Mouse (Mus musculus) hindbrain, embryonic 14.5 days (tissue): ENCODE results near the gene Myof. TPM values are rescaled to one million over a fixed set of nuclear protein-coding genes. Genes with fewer than 3 reads are reported as not detected.

Experiments
- ATAC-seq: fragments of 200-750 bp; cut with Nextera tagmentation; 2 replicates; pipeline ENCODE4 v1.8.0; 2017; ENCODE audit warnings: moderate number of reproducible peaks, mild to moderate bottlenecking, moderate TSS enrichment, moderate library complexity; ENCODE audit not compliant: low FRiP score
- DNase-seq: peaks from one replicate; pipeline ENCODE4 v3.0.0-alpha.2; 2015; ENCODE audit warnings: low spot score
- H3K27ac ChIP-seq: fragments of 300-500 bp; sonication (generic); 2 replicates; pipeline ENCODE4 v1.5.1; 2014; ENCODE audit warnings: mild to moderate bottlenecking, moderate library complexity
- H3K27me3 ChIP-seq: fragments of 300-500 bp; sonication (generic); 2 replicates; pipeline ENCODE4 v1.6.1; 2014; ENCODE audit warnings: mild to moderate bottlenecking, low read length, mixed read lengths; ENCODE audit not compliant: control insufficient read depth, insufficient read depth
- H3K36me3 ChIP-seq: fragments of 300-500 bp; sonication (generic); replicated peaks from 2 replicates; pipeline ENCODE4 v1.6.1; 2014; ENCODE audit not compliant: control insufficient read depth, insufficient read depth
- H3K4me1 ChIP-seq: fragments of 300-500 bp; sonication (generic); replicated peaks from 2 replicates; pipeline ENCODE4 v1.6.1; 2014; ENCODE audit warnings: antibody characterized with exemption, low read length, mixed read lengths; ENCODE audit not compliant: control insufficient read depth, insufficient read depth
- H3K4me2 ChIP-seq: fragments of 300-500 bp; sonication (generic); replicated peaks from 2 replicates; pipeline ENCODE4 v1.6.1; 2014; ENCODE audit warnings: mild to moderate bottlenecking, moderate library complexity
- H3K4me3 ChIP-seq: fragments of 300-500 bp; sonication (generic); replicated peaks from 2 replicates; pipeline ENCODE4 v1.5.1; 2014; ENCODE audit warnings: mild to moderate bottlenecking, low read length
- H3K9ac ChIP-seq: fragments of 300-500 bp; sonication (generic); 2 replicates; pipeline ENCODE4 v1.6.1; 2014
- H3K9me3 ChIP-seq: fragments of 300-500 bp; sonication (generic); 2 replicates; pipeline ENCODE4 v1.6.1; 2016; ENCODE audit warnings: low read length; ENCODE audit not compliant: control insufficient read depth
- WGBS: fragments of 180-500 bp; shearing (Covaris S2); extraction: QIAGEN DNeasy Blood & Tissue Kit; methylation state at CpG from one replicate; pipeline ENCODE4 v1.1.7; 2014; 5-methylcytosine and 5-hydroxymethylcytosine counted together
- polyA plus RNA-seq: library from polyadenylated mRNA; unstranded; fragments of >200 nt; fragmentation: Nextera tagmentation; extraction: Ambion mirVana; gene quantifications from 2 replicates; pipeline ENCODE4 v1.2.1, GENCODE M21; 2014

Gene Myof
- polyA plus RNA-seq, 1 experiment from 2014 or later: 3.2 TPM

DNA sequence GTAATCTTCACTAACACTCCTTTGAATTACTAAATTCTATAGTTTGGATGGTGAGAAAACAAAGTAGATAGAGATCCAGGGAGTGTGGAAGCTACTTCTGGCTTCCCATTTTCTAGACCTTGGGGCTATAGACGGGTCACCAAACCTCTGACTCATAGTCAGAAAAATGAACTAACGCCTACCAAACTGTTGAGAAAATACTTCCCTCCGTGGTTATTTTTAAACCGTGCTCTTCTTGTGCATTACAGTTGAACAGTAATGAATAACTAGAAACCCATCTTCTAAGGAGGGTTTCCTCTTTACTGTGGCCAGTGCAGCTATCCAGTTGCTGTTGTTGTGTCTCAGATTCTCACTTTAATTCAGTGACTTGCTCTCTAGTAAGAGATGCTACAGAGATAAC lies 20.7 kb downstream of the Myof start:
- no peak overlapping the region for H3K9ac ChIP-seq
- no peaks in the 10 kb centered on the region for H3K27me3 ChIP-seq
- ATAC-seq: no peak
- no peak overlapping the region for H3K4me2 ChIP-seq
- no peak overlapping the region for H3K4me3 ChIP-seq
- no peaks in the 10 kb centered on the region for H3K4me1 ChIP-seq
- WGBS: 83% methylated on average over 4 of the region's 4 CpGs
- H3K27ac ChIP-seq: no peak overlapping the region
- H3K36me3 ChIP-seq: no peaks in the 10 kb centered on the region
- no peak for DNase-seq
- no peaks in the 10 kb centered on the region for H3K9me3 ChIP-seq

DNA sequence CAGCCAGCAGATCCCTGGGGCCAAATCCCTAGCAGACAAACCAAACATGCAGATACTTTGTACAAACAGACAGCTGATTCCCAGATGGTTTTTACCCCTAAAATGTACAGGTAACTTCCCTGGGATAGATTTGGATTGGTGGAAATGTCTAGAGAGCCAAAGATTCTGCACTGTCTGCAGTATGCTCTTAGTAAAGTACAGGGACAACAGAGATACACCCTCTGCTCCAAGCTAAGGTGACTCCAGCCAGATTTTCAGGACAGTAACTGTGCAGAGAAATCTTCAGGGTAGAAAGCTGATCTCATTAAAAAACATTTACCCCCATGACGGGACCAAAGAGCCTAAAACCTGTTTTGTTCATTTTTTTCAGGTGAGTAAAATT lies 27.5 kb downstream of the Myof start:
- Histone ChIP-seq H3K27ac (no peak overlapping the region), H3K4me2 (no peak overlapping the region), H3K27me3 (no peaks in the 10 kb centered on the region), H3K4me3 (no peak overlapping the region), H3K36me3 (no peaks in the 10 kb centered on the region), H3K4me1 (no peaks in the 10 kb centered on the region), H3K9me3 (no peaks in the 10 kb centered on the region), H3K9ac (no peak overlapping the region)
- WGBS: 59% methylated on average over 1 of the region's 1 CpGs
- DNase-seq: no peak
- no peak for ATAC-seq

DNA sequence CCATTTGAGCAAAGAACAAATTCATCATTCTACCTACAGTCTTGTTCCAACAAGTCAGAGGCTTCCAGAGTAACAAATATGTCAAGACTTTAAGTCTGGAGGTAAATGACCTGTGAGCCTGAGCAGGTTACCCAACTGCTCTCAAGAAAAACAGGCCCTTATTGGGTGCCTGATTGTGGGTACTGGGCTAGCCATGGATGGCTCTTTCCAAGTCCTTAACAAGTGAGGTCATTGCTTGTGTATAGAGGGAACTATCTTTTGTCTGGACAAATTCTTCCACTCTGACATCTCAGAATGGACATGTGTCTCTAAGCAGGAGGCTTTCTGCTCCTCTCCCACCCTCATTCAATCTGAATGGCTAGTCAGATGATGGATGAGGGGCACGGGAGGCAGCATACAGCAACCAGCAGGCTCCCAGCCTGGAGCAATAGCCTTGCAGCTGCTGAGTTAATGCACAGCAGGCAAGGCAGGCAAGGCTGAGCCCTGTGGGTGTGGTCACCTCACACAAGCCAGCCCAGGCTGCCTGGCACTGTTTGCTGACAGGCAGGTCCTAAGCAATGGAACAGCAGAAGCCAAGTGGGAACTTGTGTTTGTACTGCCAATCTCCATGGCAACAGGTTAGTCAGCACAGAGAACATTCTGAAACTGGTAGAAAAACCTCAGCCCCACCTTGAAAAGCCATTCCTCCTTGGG lies 28.1 kb downstream of the Myof start:
- no peak overlapping the region for H3K9ac ChIP-seq
- H3K4me3 ChIP-seq: no peak overlapping the region
- H3K4me2 ChIP-seq: no peak overlapping the region
- 4% methylated on average over 1 of the region's 1 CpGs for WGBS
- peak; percentile 50 for DNase-seq
- H3K9me3 ChIP-seq: no peaks in the 10 kb centered on the region
- no peaks in the 10 kb centered on the region for H3K36me3 ChIP-seq
- H3K27me3 ChIP-seq: no peaks in the 10 kb centered on the region
- no peaks in the 10 kb centered on the region for H3K4me1 ChIP-seq
- no peak overlapping the region for H3K27ac ChIP-seq
- ATAC-seq: peak; percentile 83; the same call in 1 of the 2 replicates

DNA sequence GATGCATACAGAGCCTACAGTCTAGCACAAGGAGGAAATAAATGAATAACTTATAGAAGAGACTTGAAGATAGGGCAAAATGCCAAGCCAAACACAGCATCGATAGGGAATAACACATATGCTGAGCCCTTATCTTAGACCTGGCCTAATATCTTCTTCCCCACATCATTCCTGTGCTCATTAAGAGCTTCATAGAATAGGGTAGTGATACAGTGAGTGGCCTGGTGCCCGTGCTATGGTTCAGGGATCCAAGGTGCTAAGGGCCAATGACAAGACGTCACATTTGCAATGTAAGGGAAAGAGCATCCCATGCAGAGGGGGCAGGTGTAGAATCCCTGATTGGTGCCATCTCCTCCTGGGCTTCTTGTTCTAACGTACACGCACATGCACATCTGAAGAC lies 28.9 kb downstream of the Myof start:
- Histone ChIP-seq H3K9me3 (no peaks in the 10 kb centered on the region), H3K27me3 (no peaks in the 10 kb centered on the region), H3K4me1 (no peaks in the 10 kb centered on the region), H3K4me2 (no peak overlapping the region), H3K9ac (no peak overlapping the region), H3K4me3 (no peak overlapping the region), H3K27ac (no peak overlapping the region), H3K36me3 (no peaks in the 10 kb centered on the region)
- DNase-seq (no peak), ATAC-seq (no peak)
- 92% methylated on average over 5 of the region's 5 CpGs for WGBS

DNA sequence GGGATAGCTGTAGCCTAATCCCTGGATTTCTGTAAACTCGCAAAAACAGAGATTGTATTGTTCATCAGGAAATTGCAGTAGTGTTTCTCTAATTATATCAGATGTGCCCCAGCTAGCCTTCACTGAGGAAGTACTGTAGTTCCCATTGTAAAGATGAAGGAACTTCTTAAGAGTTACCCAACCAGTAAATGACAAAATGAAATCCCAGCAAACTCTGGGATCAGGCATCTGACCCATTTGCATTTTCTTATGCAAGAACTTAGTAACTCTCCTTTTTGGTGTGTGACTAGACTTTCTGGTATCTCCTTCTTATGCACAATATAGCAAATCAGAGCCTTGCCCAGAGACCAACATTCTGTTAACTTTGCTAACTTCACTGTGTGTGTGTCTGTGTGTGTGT lies 32.0 kb downstream of the Myof start:
- DNase-seq (no peak), ATAC-seq (no peak)
- Histone ChIP-seq H3K27me3 (no peaks in the 10 kb centered on the region), H3K36me3 (no peaks in the 10 kb centered on the region), H3K4me2 (no peak overlapping the region), H3K9me3 (no peaks in the 10 kb centered on the region), H3K4me1 (no peaks in the 10 kb centered on the region), H3K9ac (no peak overlapping the region), H3K4me3 (no peak overlapping the region), H3K27ac (no peak overlapping the region)
- 85% methylated on average over 1 of the region's 1 CpGs for WGBS

DNA sequence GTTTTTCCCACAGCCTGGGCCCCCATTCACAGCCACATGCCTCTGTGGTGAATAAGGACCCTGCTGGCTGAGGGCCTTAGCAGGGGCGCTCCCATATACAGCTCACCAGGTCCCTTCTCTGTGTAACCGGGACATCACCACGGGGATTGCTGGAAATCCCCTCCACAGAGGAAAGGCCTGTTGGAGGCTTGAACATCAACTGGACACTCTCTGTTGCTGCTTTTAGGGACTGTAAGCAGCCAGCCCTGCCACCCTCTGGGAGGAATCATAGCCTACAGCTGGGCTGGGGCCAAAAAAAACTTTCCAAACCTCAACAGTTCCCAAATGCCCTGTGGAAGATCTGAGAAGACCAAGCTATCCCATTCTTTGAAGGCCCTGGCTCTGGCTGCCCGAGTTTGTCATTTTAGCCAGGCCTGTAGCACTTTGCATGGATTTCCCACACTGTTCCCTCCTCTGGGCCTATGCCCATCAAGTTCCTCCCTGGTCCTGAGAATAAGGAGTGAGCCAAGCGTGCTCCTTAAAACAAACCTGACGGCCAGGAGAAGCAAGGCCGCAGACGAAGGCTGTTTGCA lies 38.5 kb downstream of the Myof start:
- Histone ChIP-seq H3K4me3 (no peak overlapping the region), H3K4me1 (no peaks in the 10 kb centered on the region; the same call in 1 of the 2 replicates), H3K36me3 (no peaks in the 10 kb centered on the region), H3K9me3 (no peaks in the 10 kb centered on the region), H3K9ac (no peak overlapping the region), H3K4me2 (no peak overlapping the region), H3K27ac (no peak overlapping the region), H3K27me3 (no peaks in the 10 kb centered on the region)
- no peak for ATAC-seq
- WGBS: 84% methylated on average over 8 of the region's 8 CpGs
- DNase-seq: no peak

DNA sequence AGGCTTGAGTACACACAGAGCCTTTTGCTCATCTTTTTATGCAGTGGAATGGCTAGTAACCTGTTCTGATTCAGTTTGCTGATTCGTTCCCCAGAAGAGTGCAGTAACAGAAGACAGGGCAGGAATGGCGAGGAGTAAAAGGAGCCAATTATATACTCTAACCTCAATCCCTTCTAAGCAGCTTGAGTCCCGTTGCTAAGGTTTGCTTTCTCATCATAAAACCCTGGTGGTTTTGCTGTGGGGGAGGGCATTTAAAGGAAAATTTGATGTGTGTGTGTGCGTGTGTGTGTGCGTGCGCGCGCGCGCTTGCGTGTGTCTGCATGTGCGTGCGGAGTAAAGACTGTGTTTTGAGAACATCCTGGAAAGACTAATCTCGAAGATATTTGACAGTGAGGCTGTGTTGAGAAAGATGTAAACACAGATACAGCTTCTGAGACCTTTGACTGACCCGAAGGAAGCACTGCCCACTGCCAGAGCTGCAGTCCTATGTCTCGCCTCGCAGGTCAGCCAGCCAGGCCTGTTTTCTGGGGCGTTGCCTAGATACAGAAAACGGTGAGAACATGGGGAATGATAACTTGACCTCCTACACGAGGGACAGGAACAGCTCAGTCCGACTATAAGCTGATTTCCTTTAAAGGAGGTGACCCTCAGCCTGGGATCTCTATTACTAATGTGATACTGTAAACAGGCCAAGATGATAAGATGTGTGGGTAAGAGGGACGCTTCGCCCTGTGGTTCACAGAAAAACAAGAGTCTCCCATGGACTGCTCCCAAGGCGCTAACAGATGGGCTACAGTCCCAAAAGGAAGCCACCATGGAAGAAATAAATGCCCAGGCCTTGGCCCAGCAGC lies 39.5 kb downstream of the Myof start:
- ATAC-seq: no peak
- Histone ChIP-seq H3K27me3 (no peaks in the 10 kb centered on the region), H3K9me3 (no peaks in the 10 kb centered on the region), H3K27ac (no peak overlapping the region), H3K4me3 (no peak overlapping the region), H3K9ac (no peak overlapping the region), H3K4me1 (no peaks in the 10 kb centered on the region; the same call in 1 of the 2 replicates), H3K4me2 (no peak overlapping the region), H3K36me3 (no peaks in the 10 kb centered on the region)
- WGBS: 80% methylated on average over 24 of the region's 24 CpGs
- no peak for DNase-seq

DNA sequence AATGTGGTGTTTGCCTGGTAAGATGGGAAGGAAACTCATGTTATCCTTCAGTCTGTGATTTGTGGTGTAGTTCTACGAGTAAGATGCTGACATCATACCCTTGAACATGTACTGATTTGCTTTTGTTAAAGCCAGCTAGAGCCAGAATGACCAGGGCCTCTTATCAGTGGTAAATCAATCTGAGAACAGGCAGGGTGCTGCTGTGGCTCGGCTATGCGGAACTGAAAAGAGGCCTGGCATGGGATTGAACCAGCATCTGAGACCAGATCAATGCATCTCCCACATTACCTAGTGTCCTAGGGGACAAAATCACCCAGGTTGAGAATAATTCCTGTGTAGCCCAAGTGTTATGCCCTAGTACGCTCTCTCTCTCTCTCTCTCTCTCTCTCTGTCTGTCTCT lies 40.6 kb downstream of the Myof start:
- Histone ChIP-seq H3K27me3 (no peaks in the 10 kb centered on the region), H3K9me3 (no peaks in the 10 kb centered on the region), H3K4me3 (no peak overlapping the region), H3K4me2 (no peak overlapping the region), H3K4me1 (no peaks in the 10 kb centered on the region; the same call in 1 of the 2 replicates), H3K9ac (no peak overlapping the region), H3K27ac (no peak overlapping the region), H3K36me3 (no peaks in the 10 kb centered on the region)
- ATAC-seq (no peak), DNase-seq (no peak)
- WGBS: 92% methylated on average over 4 of the region's 4 CpGs

DNA sequence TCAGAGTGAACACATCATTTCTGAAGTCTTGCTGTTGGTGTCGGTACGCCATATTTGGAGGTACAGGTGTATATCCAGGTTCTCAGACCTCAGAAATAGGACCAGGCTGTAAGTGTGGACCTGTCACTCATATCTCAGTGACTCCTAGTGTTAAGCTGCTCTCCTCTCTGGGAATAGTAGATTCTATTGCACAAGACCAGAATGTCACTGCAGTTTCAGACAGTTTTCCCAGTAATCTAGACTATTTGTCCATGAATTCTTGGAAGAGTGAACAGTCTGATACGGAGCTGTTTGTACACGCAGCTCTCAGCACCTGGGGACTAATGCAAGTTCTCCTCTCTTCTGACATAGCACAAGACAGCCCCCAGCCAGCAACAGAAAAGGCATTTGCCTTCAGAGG lies 42.4 kb downstream of the Myof start:
- Histone ChIP-seq H3K4me1 (no peaks in the 10 kb centered on the region; the same call in 1 of the 2 replicates), H3K27me3 (no peaks in the 10 kb centered on the region), H3K4me3 (no peak overlapping the region), H3K9ac (no peak overlapping the region), H3K36me3 (no peaks in the 10 kb centered on the region), H3K9me3 (no peaks in the 10 kb centered on the region), H3K27ac (no peak overlapping the region), H3K4me2 (no peak overlapping the region)
- DNase-seq: no peak
- WGBS: 96% methylated on average over 4 of the region's 4 CpGs
- no peak for ATAC-seq
